Mouse (Mus musculus): ENCODE data around the gene Epsti1. TPM values are rescaled to one million over a fixed set of nuclear protein-coding genes. Genes with fewer than 3 reads are reported as not detected.
"Not testable (repeated sequence)": the region's sequence is repeated elsewhere in the genome, so short reads cannot be mapped to it uniquely, and the experiment has no call there.

The Epsti1 gene
- polyA plus RNA-seq, 1 experiment from 2014 or later = 2.9 TPM

DNA sequence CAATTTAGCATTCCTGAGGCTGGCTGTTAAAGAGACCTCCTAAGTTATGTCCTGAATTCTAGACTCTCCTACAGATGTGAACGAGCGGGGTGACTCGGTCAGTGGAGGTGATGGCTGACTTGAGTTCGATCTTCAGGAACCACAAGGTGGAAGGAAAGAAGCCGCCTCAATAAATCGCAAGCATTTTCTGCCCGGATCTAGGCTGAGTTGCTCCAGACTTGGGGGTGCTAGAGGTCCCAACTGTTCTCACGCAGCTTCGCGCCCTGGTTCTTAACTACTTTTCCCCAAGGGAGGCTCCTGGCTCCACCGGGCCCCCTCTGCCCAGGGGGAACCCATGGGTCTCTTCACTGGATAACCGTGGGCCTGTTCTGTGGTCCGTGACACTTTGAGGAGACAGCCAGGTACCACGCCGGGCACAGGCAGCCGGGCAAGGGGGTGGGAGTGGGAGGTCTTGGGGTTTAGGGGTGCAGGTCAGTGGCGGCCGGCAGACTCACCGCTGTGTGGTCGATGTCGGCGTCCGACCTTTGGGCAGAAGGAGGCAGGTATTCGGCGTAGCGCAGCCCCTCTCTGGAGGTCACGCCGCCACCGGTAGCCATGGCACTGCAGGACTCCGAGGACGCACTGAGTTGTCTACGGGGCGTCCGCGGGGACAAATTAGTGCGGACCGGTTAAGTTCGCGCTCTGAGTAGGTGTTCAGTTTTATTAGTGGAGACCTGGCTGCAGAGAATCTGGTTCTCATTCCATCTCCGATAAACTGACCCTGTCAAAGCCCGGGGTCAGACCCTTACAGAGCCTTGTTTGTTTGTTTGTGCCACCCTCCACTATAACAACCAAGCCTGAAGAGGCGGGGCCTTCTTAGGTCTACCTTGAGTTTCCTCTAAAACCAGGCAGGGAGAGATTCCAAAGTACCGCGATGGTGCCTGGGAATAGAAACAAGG is 29.5 kb upstream of the Epsti1 start, which contains the start of gene Dnajc15:
Dnajc15 (minus strand) TSS at position 822 of the 938 bp plus-strand sequence.
- ATAC-seq (replicated peaks; ENCODE audit: low FRiP score, low TSS enrichment, low read depth) (peak; percentile 89), DNase-seq (ENCODE audit: low spot score) (peak; percentile 93)
- no peaks in the 10 kb centered on the region for H3K36me3 ChIP-seq (ENCODE audit: control insufficient read depth, insufficient read depth, low read length)
- no peaks in the 10 kb centered on the region; the same call in 1 of the 2 replicates for H3K4me1 ChIP-seq (replicated peaks; ENCODE audit: control insufficient read depth, insufficient read depth, low read length)
- no peaks in the 10 kb centered on the region for H3K27me3 ChIP-seq (replicated peaks; ENCODE audit: control insufficient read depth, insufficient read depth, low read length)
- no peaks in the 10 kb centered on the region for H3K9me3 ChIP-seq (ENCODE audit: control insufficient read depth, low read length)
- no peak within 1 kb of the TSS; the same call in 1 of the 2 replicates for H3K27ac ChIP-seq (ENCODE audit: low read depth)
- H3K4me2 ChIP-seq (ENCODE audit: low read length) = peak within 1 kb of the TSS; percentile 66
- peak within 1 kb of the TSS; percentile 71 for H3K9ac ChIP-seq (ENCODE audit: low read length)
- H3K4me3 ChIP-seq (ENCODE audit: low read depth, low read length) = peak within 1 kb of the TSS; percentile 82
- 1% methylated on average over 44 of the region's 44 CpGs for WGBS

DNA sequence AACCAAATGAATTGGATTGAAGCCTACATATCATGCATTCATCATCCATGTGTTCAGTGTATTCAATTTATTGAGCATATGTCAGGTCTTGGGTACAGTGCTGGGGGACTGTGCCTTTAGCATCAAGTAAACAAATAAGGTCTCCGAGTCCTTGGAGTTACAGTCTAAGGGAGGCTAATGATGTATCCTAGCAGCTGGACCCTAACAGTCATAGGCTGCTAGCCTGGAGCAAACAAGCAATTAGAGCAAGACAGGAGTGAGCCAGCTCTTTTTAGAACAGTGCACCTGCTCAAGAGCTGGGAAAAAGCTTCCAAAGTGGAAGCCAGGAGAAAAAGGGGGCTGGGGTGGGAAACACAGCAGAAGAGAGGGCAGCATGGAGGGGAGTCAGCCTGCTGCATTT is 27.8 kb upstream of the Epsti1 start:
- no peak for ATAC-seq (replicated peaks; ENCODE audit: low FRiP score, low TSS enrichment, low read depth)

DNA sequence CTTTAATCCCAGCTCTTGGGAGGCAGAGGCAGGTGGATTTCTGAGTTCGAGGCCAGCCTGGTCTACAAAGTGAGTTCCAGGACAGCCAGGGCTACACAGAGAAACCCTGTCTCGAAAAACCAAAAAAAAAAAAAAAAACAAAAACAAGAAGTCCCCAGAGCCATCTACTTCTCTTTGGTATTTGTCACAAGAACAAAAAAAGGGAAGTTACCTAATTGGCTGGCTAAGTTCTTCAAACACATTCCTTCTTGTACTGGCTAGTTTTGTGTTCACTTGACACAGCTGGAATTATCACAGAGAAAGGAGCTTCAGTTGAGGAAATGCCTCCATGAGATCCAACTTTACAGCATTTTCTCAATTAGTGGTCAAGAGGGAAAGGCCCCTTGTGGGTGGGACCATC is 26.2 kb upstream of the Epsti1 start:
- not testable (repeated sequence) for H3K27me3 ChIP-seq (replicated peaks; ENCODE audit: control insufficient read depth, insufficient read depth, low read length); H3K9me3 ChIP-seq (ENCODE audit: control insufficient read depth, low read length); H3K4me1 ChIP-seq (replicated peaks; ENCODE audit: control insufficient read depth, insufficient read depth, low read length); DNase-seq (ENCODE audit: low spot score); H3K4me2 ChIP-seq (ENCODE audit: low read length); H3K27ac ChIP-seq (ENCODE audit: low read depth); H3K4me3 ChIP-seq (ENCODE audit: low read depth, low read length); H3K36me3 ChIP-seq (ENCODE audit: control insufficient read depth, insufficient read depth, low read length); ATAC-seq (replicated peaks; ENCODE audit: low FRiP score, low TSS enrichment, low read depth); H3K9ac ChIP-seq (ENCODE audit: low read length)
- whole genome bisulfite sequencing = 82% methylated on average over 2 of the region's 2 CpGs

More for the DNA sequence above, 27.8 kb upstream of the Epsti1 start:
- no peak overlapping the region for H3K27ac ChIP-seq (ENCODE audit: low read depth)
- H3K9me3 ChIP-seq (ENCODE audit: control insufficient read depth, low read length) = no peaks in the 10 kb centered on the region
- H3K9ac ChIP-seq (ENCODE audit: low read length) = no peak overlapping the region
- H3K27me3 ChIP-seq (replicated peaks; ENCODE audit: control insufficient read depth, insufficient read depth, low read length) = no peaks in the 10 kb centered on the region
- no peaks in the 10 kb centered on the region for H3K36me3 ChIP-seq (ENCODE audit: control insufficient read depth, insufficient read depth, low read length)
- no peak for DNase-seq (ENCODE audit: low spot score)
- 82% methylated on average over 1 of the region's 1 CpGs for WGBS
- no peaks in the 10 kb centered on the region; the same call in 1 of the 2 replicates for H3K4me1 ChIP-seq (replicated peaks; ENCODE audit: control insufficient read depth, insufficient read depth, low read length)
- H3K4me2 ChIP-seq (ENCODE audit: low read length) = no peak overlapping the region
- no peak overlapping the region for H3K4me3 ChIP-seq (ENCODE audit: low read depth, low read length)

DNA sequence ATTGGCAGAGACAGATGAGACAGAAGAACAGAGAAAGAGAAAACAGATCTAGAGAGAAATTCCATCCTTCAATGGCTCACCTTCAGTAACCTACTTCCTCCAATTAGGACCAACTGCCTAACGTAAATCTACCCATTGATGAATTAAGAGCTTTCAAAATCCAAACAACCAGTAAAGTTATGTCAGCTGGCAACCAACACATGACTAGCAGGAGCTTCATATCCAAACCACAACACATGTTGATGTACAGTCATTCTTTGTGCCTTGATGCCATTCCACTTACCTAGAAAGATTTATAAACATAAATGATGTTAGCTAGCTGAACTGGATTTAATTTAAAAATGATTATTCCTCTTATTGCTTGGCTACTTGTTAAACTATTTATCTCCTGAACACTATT is 22.0 kb upstream of the Epsti1 start:
- no peak overlapping the region for H3K27ac ChIP-seq (ENCODE audit: low read depth)
- no peak overlapping the region for H3K4me3 ChIP-seq (ENCODE audit: low read depth, low read length)
- no peak overlapping the region for H3K9ac ChIP-seq (ENCODE audit: low read length)
- no peak for ATAC-seq (replicated peaks; ENCODE audit: low FRiP score, low TSS enrichment, low read depth)
- 79% methylated on average over 1 of the region's 1 CpGs for whole genome bisulfite sequencing
- H3K4me1 ChIP-seq (replicated peaks; ENCODE audit: control insufficient read depth, insufficient read depth, low read length) = no peaks in the 10 kb centered on the region
- no peaks in the 10 kb centered on the region for H3K9me3 ChIP-seq (ENCODE audit: control insufficient read depth, low read length)
- no peak overlapping the region for H3K4me2 ChIP-seq (ENCODE audit: low read length)
- H3K36me3 ChIP-seq (ENCODE audit: control insufficient read depth, insufficient read depth, low read length) = no peaks in the 10 kb centered on the region
- H3K27me3 ChIP-seq (replicated peaks; ENCODE audit: control insufficient read depth, insufficient read depth, low read length) = no peaks in the 10 kb centered on the region
- no peak for DNase-seq (ENCODE audit: low spot score)

DNA sequence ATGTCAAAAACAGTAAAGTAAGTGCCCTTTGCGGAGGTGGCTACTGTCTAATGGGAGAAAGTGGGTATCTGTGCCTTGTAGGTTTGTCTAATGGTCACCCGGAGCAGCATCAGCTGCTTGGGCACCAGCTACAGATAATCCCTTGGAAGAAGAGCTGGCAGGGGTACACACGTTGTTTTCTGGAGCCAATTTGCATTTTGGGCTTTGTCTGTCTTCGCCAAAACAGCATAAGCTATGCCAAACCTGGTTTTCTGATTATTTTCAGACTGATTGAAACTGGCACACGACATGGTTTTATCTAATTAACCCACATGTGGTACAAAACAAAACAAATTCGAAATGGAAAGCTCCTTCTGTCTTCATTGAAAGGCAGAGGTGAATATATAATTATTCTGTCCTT is 21.4 kb upstream of the Epsti1 start:
- H3K4me1 ChIP-seq (replicated peaks; ENCODE audit: control insufficient read depth, insufficient read depth, low read length) = no peaks in the 10 kb centered on the region
- no peak overlapping the region for H3K4me3 ChIP-seq (ENCODE audit: low read depth, low read length)
- no peak overlapping the region for H3K9ac ChIP-seq (ENCODE audit: low read length)
- H3K27ac ChIP-seq (ENCODE audit: low read depth) = no peak overlapping the region
- ATAC-seq (replicated peaks; ENCODE audit: low FRiP score, low TSS enrichment, low read depth) (no peak), DNase-seq (ENCODE audit: low spot score) (no peak)
- no peak overlapping the region for H3K4me2 ChIP-seq (ENCODE audit: low read length)
- H3K36me3 ChIP-seq (ENCODE audit: control insufficient read depth, insufficient read depth, low read length) = no peaks in the 10 kb centered on the region
- H3K27me3 ChIP-seq (replicated peaks; ENCODE audit: control insufficient read depth, insufficient read depth, low read length) = no peaks in the 10 kb centered on the region
- H3K9me3 ChIP-seq (ENCODE audit: control insufficient read depth, low read length) = no peaks in the 10 kb centered on the region
- WGBS = 76% methylated on average over 6 of the region's 6 CpGs

DNA sequence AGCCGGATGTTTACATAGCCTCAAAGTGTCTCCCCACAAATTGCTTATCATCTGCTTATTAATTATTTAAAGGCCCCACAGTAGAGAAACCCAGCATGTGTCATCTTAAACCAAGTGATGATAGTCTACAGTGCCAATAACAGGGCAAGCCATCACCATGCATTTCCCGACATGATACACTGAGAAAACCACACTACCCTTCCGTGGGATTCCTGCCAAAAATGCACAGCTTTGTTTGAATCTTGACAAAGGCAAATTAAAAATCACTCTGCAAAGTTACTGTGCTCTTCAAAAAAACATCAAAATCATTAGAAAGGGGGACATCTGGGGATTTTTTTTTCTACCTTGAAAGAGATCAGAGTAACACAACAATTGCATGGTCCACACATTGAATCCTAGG is 17.7 kb upstream of the Epsti1 start:
- Histone ChIP-seq H3K9me3 (ENCODE audit: control insufficient read depth, low read length) (no peaks in the 10 kb centered on the region), H3K27ac (ENCODE audit: low read depth) (no peak overlapping the region), H3K9ac (ENCODE audit: low read length) (no peak overlapping the region), H3K27me3 (replicated peaks; ENCODE audit: control insufficient read depth, insufficient read depth, low read length) (no peaks in the 10 kb centered on the region), H3K4me1 (replicated peaks; ENCODE audit: control insufficient read depth, insufficient read depth, low read length) (no peaks in the 10 kb centered on the region), H3K4me2 (ENCODE audit: low read length) (no peak overlapping the region), H3K36me3 (ENCODE audit: control insufficient read depth, insufficient read depth, low read length) (no peaks in the 10 kb centered on the region), H3K4me3 (ENCODE audit: low read depth, low read length) (no peak overlapping the region)
- WGBS = 76% methylated on average over 3 of the region's 3 CpGs
- no peak for ATAC-seq (replicated peaks; ENCODE audit: low FRiP score, low TSS enrichment, low read depth)
- DNase-seq (ENCODE audit: low spot score) = no peak

DNA sequence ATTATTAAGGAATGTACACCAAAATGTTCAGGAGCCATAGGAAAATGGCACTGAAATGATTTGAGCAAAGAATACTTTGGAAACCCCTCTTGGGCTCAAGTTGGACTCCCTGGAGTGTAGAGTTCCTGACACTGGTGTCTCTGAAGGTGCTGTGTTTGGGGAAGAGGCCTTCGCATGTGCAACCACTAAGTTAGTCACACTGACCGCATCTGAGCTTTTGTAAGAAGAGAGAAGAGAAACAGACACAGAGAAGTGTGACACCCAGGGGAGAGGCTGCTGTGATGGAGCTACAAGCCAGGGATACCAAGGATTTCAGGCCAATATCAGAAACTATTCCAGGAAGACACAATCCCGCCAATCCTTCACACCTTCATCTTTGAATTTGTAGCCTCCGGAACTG is 17.1 kb upstream of the Epsti1 start:
- Histone ChIP-seq H3K4me2 (ENCODE audit: low read length) (no peak overlapping the region), H3K36me3 (ENCODE audit: control insufficient read depth, insufficient read depth, low read length) (no peaks in the 10 kb centered on the region), H3K27me3 (replicated peaks; ENCODE audit: control insufficient read depth, insufficient read depth, low read length) (no peaks in the 10 kb centered on the region), H3K4me3 (ENCODE audit: low read depth, low read length) (no peak overlapping the region), H3K9me3 (ENCODE audit: control insufficient read depth, low read length) (no peaks in the 10 kb centered on the region), H3K9ac (ENCODE audit: low read length) (no peak overlapping the region), H3K4me1 (replicated peaks; ENCODE audit: control insufficient read depth, insufficient read depth, low read length) (no peaks in the 10 kb centered on the region), H3K27ac (ENCODE audit: low read depth) (no peak overlapping the region)
- no peak for ATAC-seq (replicated peaks; ENCODE audit: low FRiP score, low TSS enrichment, low read depth)
- WGBS = 87% methylated on average over 4 of the region's 4 CpGs
- DNase-seq (ENCODE audit: low spot score) = no peak

DNA sequence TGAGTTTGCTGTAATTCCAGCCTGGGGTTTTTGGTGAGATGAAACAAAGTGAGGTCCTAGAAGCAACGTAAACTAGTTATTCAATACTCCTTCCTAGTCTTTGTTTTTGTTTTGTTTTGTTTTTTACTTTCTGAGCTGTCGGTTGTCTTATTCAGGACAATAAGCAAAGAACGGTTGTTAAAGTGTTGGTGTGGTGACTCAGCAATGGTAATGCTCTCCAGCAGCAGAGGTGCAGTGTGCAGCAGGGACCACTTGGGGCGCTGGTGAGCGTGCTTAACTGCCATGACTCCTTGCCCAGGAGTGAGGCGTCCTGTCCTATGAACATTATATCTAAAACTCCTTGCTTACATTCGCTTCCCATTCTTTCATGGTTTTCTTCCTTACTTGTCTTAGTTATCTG is 14.1 kb upstream of the Epsti1 start:
- Histone ChIP-seq H3K4me3 (ENCODE audit: low read depth, low read length) (no peak overlapping the region), H3K4me2 (ENCODE audit: low read length) (no peak overlapping the region), H3K9ac (ENCODE audit: low read length) (no peak overlapping the region), H3K36me3 (ENCODE audit: control insufficient read depth, insufficient read depth, low read length) (no peaks in the 10 kb centered on the region), H3K27me3 (replicated peaks; ENCODE audit: control insufficient read depth, insufficient read depth, low read length) (no peaks in the 10 kb centered on the region), H3K9me3 (ENCODE audit: control insufficient read depth, low read length) (no peaks in the 10 kb centered on the region), H3K4me1 (replicated peaks; ENCODE audit: control insufficient read depth, insufficient read depth, low read length) (no peaks in the 10 kb centered on the region), H3K27ac (ENCODE audit: low read depth) (no peak overlapping the region)
- DNase-seq (ENCODE audit: low spot score) (no peak), ATAC-seq (replicated peaks; ENCODE audit: low FRiP score, low TSS enrichment, low read depth) (no peak)
- WGBS = 86% methylated on average over 7 of the region's 7 CpGs

DNA sequence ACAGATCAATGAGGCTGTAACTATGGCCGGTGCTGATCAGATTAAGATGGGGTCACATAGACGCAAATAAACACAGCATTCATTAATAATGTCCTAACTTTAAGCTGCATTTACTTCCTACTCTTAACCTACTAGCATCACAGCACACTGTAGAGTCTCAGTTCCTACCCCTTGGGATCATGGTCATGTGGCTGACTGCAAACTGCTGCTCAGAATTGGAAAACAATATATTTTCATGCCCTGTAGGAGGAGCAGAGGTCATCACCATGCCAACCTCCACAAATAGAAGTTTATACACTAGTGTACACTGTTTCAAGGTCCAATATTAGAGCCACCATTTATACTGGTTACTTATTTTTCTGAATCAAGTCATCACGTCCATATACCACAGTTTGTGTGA is 8.1 kb upstream of the Epsti1 start:
- WGBS = 85% methylated on average over 3 of the region's 3 CpGs
- Histone ChIP-seq H3K9ac (ENCODE audit: low read length) (no peak overlapping the region), H3K36me3 (ENCODE audit: control insufficient read depth, insufficient read depth, low read length) (no peaks in the 10 kb centered on the region), H3K4me1 (replicated peaks; ENCODE audit: control insufficient read depth, insufficient read depth, low read length) (no peaks in the 10 kb centered on the region), H3K4me2 (ENCODE audit: low read length) (no peak overlapping the region), H3K9me3 (ENCODE audit: control insufficient read depth, low read length) (no peaks in the 10 kb centered on the region), H3K4me3 (ENCODE audit: low read depth, low read length) (no peak overlapping the region), H3K27me3 (replicated peaks; ENCODE audit: control insufficient read depth, insufficient read depth, low read length) (no peaks in the 10 kb centered on the region), H3K27ac (ENCODE audit: low read depth) (no peak overlapping the region)
- DNase-seq (ENCODE audit: low spot score) (no peak), ATAC-seq (replicated peaks; ENCODE audit: low FRiP score, low TSS enrichment, low read depth) (no peak)

Data from intestine, embryonic 14.5 days (tissue).